Mouse (Mus musculus) adrenal gland, postnatal 10 days (tissue): Measurements from ENCODE around the gene Phldb3. TPM values are rescaled to one million over a fixed set of nuclear protein-coding genes. Genes with fewer than 3 reads are reported as not detected.

Source experiments
- total RNA-seq, 2 experiments: library from RNA; stranded (reverse); gene quantifications; 2 replicates each; pipeline ENCODE4 v1.2.3; 2021

Gene Phldb3
- total RNA-seq, 2 experiments from 2014 or later: 3.6 TPM

Other genes starting within 250 kb of the Phldb3 start
- gene Kcnn4, start 240.5 kb upstream of the Phldb3 start, total RNA-seq: 1 to 10 TPM; 4.2 to 5.4 TPM
- 10 to 100 TPM; 19.5 to 24.1 TPM for gene Smg9, start 211.1 kb upstream of the Phldb3 start, total RNA-seq
- under 1 TPM in 1 of 2 experiments, not detected in 1; 0.27 TPM for gene Irgc1, start 158.5 kb upstream of the Phldb3 start, total RNA-seq
- gene Plaur, start 148.3 kb upstream of the Phldb3 start, total RNA-seq: 1 to 10 TPM; 6.7 to 9.4 TPM
- gene Cadm4, start 128.7 kb upstream of the Phldb3 start, total RNA-seq: 1 to 10 TPM; 6.4 to 8.6 TPM
- gene Zfp428, start 103.8 kb upstream of the Phldb3 start, total RNA-seq: 1 to 10 TPM; 6.0 to 9.1 TPM
- not detected for gene AC161166.1, start 98.3 kb upstream of the Phldb3 start, total RNA-seq
- gene Irgq, start 80.1 kb upstream of the Phldb3 start, total RNA-seq: 10 to 100 TPM; 17.6 to 23.3 TPM
- gene Pinlyp, start 64.6 kb upstream of the Phldb3 start, total RNA-seq: not detected
- 10 to 100 TPM; 37.4 to 48.6 TPM for gene Xrcc1, start 64.5 kb upstream of the Phldb3 start, total RNA-seq
- 10 to 100 TPM; 20.0 to 23.1 TPM for gene Ethe1, start 23.2 kb upstream of the Phldb3 start, total RNA-seq
- under 1 TPM; 0.54 to 0.73 TPM for gene Zfp575, start 23.1 kb upstream of the Phldb3 start, total RNA-seq
- under 1 TPM; 0.24 to 0.27 TPM for gene Lypd3, start 25.8 kb downstream of the Phldb3 start, total RNA-seq
- gene Tex101, start 65.9 kb downstream of the Phldb3 start, total RNA-seq: not detected
- gene BC049730, start 98.5 kb downstream of the Phldb3 start, total RNA-seq: not detected
- not detected for gene Gm4763, start 116.1 kb downstream of the Phldb3 start, total RNA-seq
- 1 to 10 TPM; 1.3 to 2.1 TPM for gene Cd177, start 149.5 kb downstream of the Phldb3 start, total RNA-seq
- under 1 TPM in 1 of 2 experiments, not detected in 1; 0.75 TPM for gene Ceacam10, start 166.4 kb downstream of the Phldb3 start, total RNA-seq